19 mouse cellular contexts compared by ENCODE assay signal in genomic region chr15:23590451-23590850, GRCm38 (mm10).
DNase-seq lines count a peak whose midpoint lies in the region; TF ChIP-seq lines count a peak whose summit lies in the region.
"Had no signal": no experiment of that assay in that cellular context is flagged by ENCODE, and none has a peak within 500 bp of the region (broad histone marks: within the 10 kb centered on the region; RNA-seq: fewer than 3 reads in every experiment).

No protein-coding gene starts in this region.

- H3K79me2 ChIP-seq in C2C12 (ENCODE audit: control insufficient read depth, insufficient read depth): no peaks in the 10 kb centered on the region

- no peak overlapping the region for H3K4me3 ChIP-seq in C2C12 (ENCODE audit: insufficient read depth, poor library complexity, severe bottlenecking)
- H3K4me3 ChIP-seq in bone marrow macrophage, adult 2 months (ENCODE audit: insufficient read depth, low read length): no peak overlapping the region
- H3K4me3 ChIP-seq: embryonic facial prominence, embryonic 10.5 days; embryonic facial prominence, embryonic 12.5 days; forebrain, embryonic 13.5 days; forebrain, embryonic 15.5 days had no signal

- peak; percentile 53 for DNase-seq in 3T3-L1 (ENCODE audit: low read depth, low spot score)
- no peak for DNase-seq in layer of hippocampus, postnatal 10 days (ENCODE audit: low spot score in 2 of 2)
- no peak for DNase-seq in heart, postnatal 4 days
- DNase-seq: adrenal gland, adult 8-10 months; adrenal gland, postnatal 14 days; B cell, adult 2 months; cerebellum, adult 11-12 months; cerebellum, adult 2 months; cerebellum, adult 9-10 months; cerebellum, postnatal 10 days; cerebellum, postnatal 25 days; forebrain, postnatal 0 days had no signal

- H3K27ac ChIP-seq in bone marrow macrophage, adult 2 months (ENCODE audit: insufficient read depth, low read depth, low read length): peak overlapping the region; percentile 69
- H3K27ac ChIP-seq: embryonic facial prominence, embryonic 10.5 days; embryonic facial prominence, embryonic 12.5 days; forebrain, embryonic 13.5 days; forebrain, embryonic 15.5 days had no signal

- no peaks in the 10 kb centered on the region for H3K27me3 ChIP-seq in C2C12 (ENCODE audit: control insufficient read depth, insufficient read depth, insufficient read length)
- H3K27me3 ChIP-seq: embryonic facial prominence, embryonic 12.5 days; forebrain, embryonic 13.5 days; forebrain, embryonic 15.5 days; Patski had no signal

- no peaks in the 10 kb centered on the region for H3K79me3 ChIP-seq in C2C12 (ENCODE audit: low read depth)

- H3K36me3 ChIP-seq in C2C12 (ENCODE audit: control insufficient read depth, insufficient read depth): no peaks in the 10 kb centered on the region
- H3K36me3 ChIP-seq: embryonic facial prominence, embryonic 10.5 days; embryonic facial prominence, embryonic 12.5 days; forebrain, embryonic 15.5 days had no signal

- H3K4me1 ChIP-seq in bone marrow macrophage, adult 2 months (ENCODE audit: control insufficient read depth, insufficient read depth, low read length): peaks cover 7% of the 10 kb centered on the region
- H3K4me1 ChIP-seq: embryonic facial prominence, embryonic 10.5 days; embryonic facial prominence, embryonic 12.5 days; forebrain, embryonic 13.5 days; forebrain, embryonic 15.5 days had no signal

- H3ac ChIP-seq in C2C12 (ENCODE audit: control insufficient read depth, insufficient read length, low read depth): no peak overlapping the region

- TF ChIP-seq CTCF in C2C12 (IDR thresholded peaks at IDR 0.05; ENCODE audit: control insufficient read depth, insufficient read depth, insufficient read length): no peak
- TF ChIP-seq CTCF in bone marrow macrophage, adult 2 months (IDR thresholded peaks at IDR 0.05; ENCODE audit: low read depth, low read length): no peak

- TF ChIP-seq POLR2A in bone marrow macrophage, adult 2 months (IDR thresholded peaks at IDR 0.05; ENCODE audit: borderline replicate concordance, low read depth, low read length): no peak

TF ChIP-seq in C2C12, 6 proteins besides CTCF, POLR2A, EP300 and RAD21:
- TF ChIP-seq FOSL1 (IDR thresholded peaks at IDR 0.05; ENCODE audit: insufficient read depth, low read length, poor library complexity, severe bottlenecking) (peak; percentile 86), MAX (IDR thresholded peaks at IDR 0.05) (peak; percentile 41), USF1 (IDR thresholded peaks at IDR 0.05; ENCODE audit: low read depth) (no peak), MYOD1 (IDR thresholded peaks at IDR 0.05; ENCODE audit: control insufficient read depth, insufficient read length, low read depth) (peak; percentile 12), CEBPB (IDR thresholded peaks at IDR 0.05; ENCODE audit: low read depth) (no peak)
